Mouse (Mus musculus) cerebellum, adult 11 months (tissue): Measurements from ENCODE around the gene Glra4.
A peak's percentile ranks its signal among the peaks of the same experiment; 100 is the strongest.

Experiments used
- DNase-seq: peaks from one replicate; pipeline ENCODE4 v3.0.0; 2022

Gene Glra4

DNA sequence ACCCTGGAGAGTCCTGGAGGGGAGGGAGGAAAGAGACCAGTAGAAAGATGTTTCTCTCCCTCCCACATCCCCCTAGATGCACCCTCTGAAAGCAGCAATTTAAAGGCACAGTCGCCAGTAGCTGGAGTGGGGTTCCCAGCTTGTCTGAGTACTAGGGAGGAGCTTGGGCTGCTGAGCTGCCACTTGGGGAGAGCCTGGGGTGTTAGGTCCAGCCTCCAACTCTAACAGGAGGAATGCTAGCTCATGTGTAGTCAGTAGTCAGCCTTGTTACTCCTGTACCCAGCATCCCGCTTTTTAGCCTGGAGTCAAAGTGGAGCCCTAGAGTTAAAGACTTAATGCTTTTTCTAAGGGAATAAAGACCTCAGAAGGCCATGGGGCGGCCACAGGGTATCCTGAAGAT is at the start of gene Glra4:
Gene Glra4 (minus strand): TSS at position 101 of the 400 bp plus-strand sequence.
- no peak for DNase-seq

DNA sequence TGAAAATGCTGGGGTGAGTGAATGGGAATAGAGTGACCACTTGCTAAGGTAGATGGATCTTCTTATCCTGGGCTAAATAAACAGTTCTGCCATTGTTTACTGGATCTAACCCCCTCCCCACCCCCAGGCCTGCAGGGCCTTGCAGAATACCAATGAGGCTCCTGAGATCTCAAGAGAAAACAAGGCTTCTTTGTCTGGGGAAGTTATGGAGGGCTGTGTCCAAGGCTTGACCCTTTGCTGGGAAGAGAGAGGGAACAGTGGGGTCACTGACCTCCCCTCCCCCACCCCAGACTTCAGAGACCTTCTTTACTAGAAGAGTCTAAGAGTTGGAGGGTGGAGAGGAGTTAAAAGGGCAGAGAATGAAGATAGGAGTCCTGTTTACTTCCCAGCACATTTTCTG is 48.7 kb upstream of the Glra4 start:
- no peak for DNase-seq

- no peak for DNase-seq
Measured at GRCm38 (mm10) chrX:136825016-136825415, 45.1 kb upstream of the Glra4 start.

GRCm38 (mm10) chrX:136822371-136822770 is 42.4 kb upstream of the Glra4 start, which contains the start of gene Plp1:
TSS of gene Plp1 (plus strand) at chrX:136822671.
- DNase-seq: no peak

DNA sequence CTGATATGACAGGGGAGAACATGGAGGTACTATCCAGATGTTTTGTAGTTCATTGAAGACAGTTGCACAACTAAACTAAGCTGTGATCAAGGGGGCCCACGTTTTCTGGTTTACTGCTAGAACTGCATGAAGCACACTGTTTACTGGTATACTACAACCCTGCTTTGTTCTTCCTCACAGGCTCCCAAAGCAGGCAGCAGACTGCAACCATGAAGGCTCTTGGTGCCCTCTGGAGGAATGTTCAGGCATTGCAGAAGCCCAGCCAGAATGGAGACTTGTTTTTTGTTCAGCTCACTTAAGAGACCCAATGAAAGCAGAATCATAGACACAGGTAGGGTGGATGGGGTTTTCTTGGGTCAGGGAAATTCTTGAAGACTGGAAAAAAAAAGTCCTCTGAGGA is 40.3 kb upstream of the Glra4 start:
- peak; percentile 40 for DNase-seq

GRCm38 (mm10) chrX:136819752-136820151 is 39.8 kb upstream of the Glra4 start:
- no peak for DNase-seq

GRCm38 (mm10) chrX:136797223-136797622 is 17.3 kb upstream of the Glra4 start:
- no peak for DNase-seq

GRCm38 (mm10) chrX:136789446-136789845 is 9.5 kb upstream of the Glra4 start:
- no peak for DNase-seq

DNA sequence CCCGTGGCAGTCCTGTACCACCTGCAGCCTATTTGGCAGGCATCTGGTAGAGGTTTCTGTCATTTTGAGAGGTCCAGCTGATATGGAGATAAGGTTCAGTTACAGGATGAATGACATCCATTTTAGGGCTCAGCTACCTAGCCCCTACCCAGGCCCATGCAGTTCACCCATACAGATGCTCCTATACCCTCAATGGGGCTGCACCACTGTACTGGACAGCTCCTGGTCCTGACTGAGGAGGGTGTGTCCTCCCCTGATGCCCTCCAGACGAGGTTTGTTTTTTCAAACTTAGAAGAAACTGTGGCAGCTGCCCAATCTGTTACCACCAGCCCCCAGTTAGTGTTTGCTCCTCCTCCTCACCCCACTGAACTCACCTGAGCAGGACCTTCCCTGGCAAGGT is 679 bp downstream of the Glra4 start:
- no peak for DNase-seq

GRCm38 (mm10) chrX:136778046-136778445 is 1.9 kb downstream of the Glra4 start:
- no peak for DNase-seq

GRCm38 (mm10) chrX:136773035-136773434 is 6.9 kb downstream of the Glra4 start:
- peak; percentile 8 for DNase-seq

GRCm38 (mm10) chrX:136761103-136762074 is 18.6 kb downstream of the Glra4 start:
- DNase-seq: no peak

GRCm38 (mm10) chrX:136755464-136755863 is 24.5 kb downstream of the Glra4 start:
- no peak for DNase-seq

- no peak for DNase-seq
Measured at GRCm38 (mm10) chrX:136749329-136749728, 30.6 kb downstream of the Glra4 start.

- no peak for DNase-seq
Measured at GRCm38 (mm10) chrX:136744663-136745062, 35.3 kb downstream of the Glra4 start.

- peak; percentile 11 for DNase-seq
Measured at GRCm38 (mm10) chrX:136743459-136743858, 36.5 kb downstream of the Glra4 start, which contains the start of gene Morf4l2. TSS of gene Morf4l2 (minus strand) at chrX:136743690.

DNA sequence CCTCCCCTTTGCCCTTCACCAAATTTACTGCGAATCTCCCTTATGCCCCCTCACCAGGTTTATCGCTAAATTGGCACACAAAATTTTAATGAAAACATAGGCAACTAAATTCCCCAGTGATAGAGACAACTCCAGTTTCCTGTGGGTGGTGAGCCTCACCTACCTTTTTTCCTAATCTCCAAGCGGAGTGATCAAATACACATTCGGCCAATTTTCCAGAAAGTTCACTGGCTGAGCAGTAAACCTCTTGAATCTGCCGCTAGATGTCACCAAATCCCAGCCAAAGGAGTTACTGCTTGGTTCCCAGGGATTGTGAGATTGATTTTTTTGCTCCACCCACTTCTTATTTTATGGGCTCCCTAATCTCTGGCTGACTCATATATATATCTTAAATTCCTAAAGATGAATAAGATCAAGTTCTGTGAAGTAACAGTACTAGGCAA is 37.3 kb downstream of the Glra4 start:
- DNase-seq: peak; percentile 38

GRCm38 (mm10) chrX:136742241-136742640 is 37.7 kb downstream of the Glra4 start:
- DNase-seq: peak; percentile 12

DNA sequence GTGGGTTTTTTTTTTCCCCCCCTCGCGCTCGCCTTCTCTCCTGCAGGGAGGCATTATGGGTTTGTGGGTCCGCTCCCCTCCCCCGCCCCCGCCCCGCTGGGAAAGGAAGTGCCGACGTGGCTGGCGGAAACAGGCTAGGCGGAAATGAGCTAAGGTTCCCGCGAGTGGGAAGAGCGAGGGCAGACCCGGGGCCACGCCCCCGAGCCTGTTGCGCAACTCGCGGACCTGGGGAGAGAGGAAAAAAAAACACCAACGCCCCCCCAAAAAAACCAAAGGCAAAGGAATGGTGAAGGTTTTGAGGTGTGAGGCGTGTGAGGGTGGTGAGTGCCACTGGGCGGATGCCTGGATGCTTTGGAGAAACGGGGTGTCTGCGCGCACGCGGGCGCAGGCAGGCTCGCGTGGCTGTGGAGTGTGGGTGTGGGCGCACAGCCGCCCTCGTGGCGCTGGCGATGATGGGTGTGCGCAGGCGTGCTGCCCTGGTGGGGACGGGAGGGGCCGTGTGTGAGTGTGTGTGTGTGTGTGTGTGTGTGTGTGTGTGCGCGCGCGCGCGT is 38.2 kb downstream of the Glra4 start:
- DNase-seq: peak; percentile 72

GRCm38 (mm10) chrX:136740791-136741650 is 38.9 kb downstream of the Glra4 start:
- peak; percentile 91 for DNase-seq

- no peak for DNase-seq
Measured at GRCm38 (mm10) chrX:136740087-136740790, 39.7 kb downstream of the Glra4 start.

DNA sequence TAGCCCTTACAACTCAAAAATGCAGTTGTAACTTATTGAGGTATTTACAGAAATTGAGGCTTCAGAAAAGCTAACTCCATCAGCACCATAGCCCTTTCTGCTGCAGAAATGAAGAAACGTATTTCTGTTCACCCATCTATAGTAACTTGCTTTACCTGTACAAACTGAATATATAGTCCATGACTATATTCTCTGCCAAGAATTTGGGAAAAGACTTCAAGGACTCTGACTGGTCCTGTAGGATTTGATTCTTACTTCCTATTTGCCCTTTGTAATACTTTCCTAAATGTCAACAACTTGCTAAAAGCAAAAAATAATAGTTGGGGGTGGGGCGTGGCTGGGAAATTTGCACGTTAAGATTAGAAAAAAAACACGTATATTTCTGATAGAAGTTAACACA is 47.9 kb downstream of the Glra4 start:
- DNase-seq: no peak
